Mouse (Mus musculus): ENCODE measurements around the gene Gm9936. TPM values are rescaled to one million over a fixed set of nuclear protein-coding genes. Genes with fewer than 3 reads are reported as not detected.
A peak's percentile ranks its signal among the peaks of the same experiment; 100 is the strongest.

Gene Gm9936
- polyA plus RNA-seq, 1 experiment from 2014 or later, result 2.6 TPM

- H3K4me3 ChIP-seq, result no peak overlapping the region
- no peak overlapping the region for H3K27ac ChIP-seq (replicated peaks)
- H3K9ac ChIP-seq, result no peak overlapping the region
- ATAC-seq (ENCODE audit: low FRiP score, low read depth), result no peak
- H3K4me1 ChIP-seq (replicated peaks), result peaks cover 8% of the 10 kb centered on the region
- no peaks in the 10 kb centered on the region for H3K36me3 ChIP-seq
- WGBS, result 91% methylated on average over 12 of the region's 12 CpGs
- H3K4me2 ChIP-seq, result no peak overlapping the region
- H3K9me3 ChIP-seq, result no peaks in the 10 kb centered on the region
- no peaks in the 10 kb centered on the region for H3K27me3 ChIP-seq
Measured at GRCm38 (mm10) chr5:114827427-114827826, 31.1 kb downstream of the Gm9936 start.

- H3K9ac ChIP-seq, result peak overlapping the region; percentile 38
Measured at GRCm38 (mm10) chr5:114825978-114826691, 32.3 kb downstream of the Gm9936 start.

GRCm38 (mm10) chr5:114824197-114824596 is 34.3 kb downstream of the Gm9936 start:
- WGBS, result 16% methylated on average over 9 of the region's 9 CpGs
- Histone ChIP-seq H3K4me3 (no peak overlapping the region), H3K27ac (replicated peaks) (no peak overlapping the region), H3K4me1 (replicated peaks) (peaks cover 9% of the 10 kb centered on the region), H3K27me3 (no peaks in the 10 kb centered on the region), H3K4me2 (peak overlapping the region; percentile 66), H3K9ac (no peak overlapping the region), H3K36me3 (0 out of 2 replicates have a peak, but pooled peaks cover 4% of the 10 kb centered on the region), H3K9me3 (no peaks in the 10 kb centered on the region)
- ATAC-seq (ENCODE audit: low FRiP score, low read depth), result no peak

More at GRCm38 (mm10) chr5:114825978-114826691, 32.3 kb downstream of the Gm9936 start:
- Histone ChIP-seq H3K27ac (replicated peaks) (peak overlapping the region; percentile 63), H3K36me3 (0 out of 2 replicates have a peak, but pooled peaks cover 4% of the 10 kb centered on the region), H3K4me1 (replicated peaks) (peaks cover 9% of the 10 kb centered on the region), H3K9me3 (no peaks in the 10 kb centered on the region), H3K27me3 (no peaks in the 10 kb centered on the region), H3K4me2 (peak overlapping the region; percentile 71), H3K4me3 (peak overlapping the region; percentile 39)
- WGBS, result 9% methylated on average over 27 of the region's 27 CpGs
- ATAC-seq (ENCODE audit: low FRiP score, low read depth), result peak; percentile 78

GRCm38 (mm10) chr5:114822796-114823688 is 35.4 kb downstream of the Gm9936 start, which contains the start of gene 1500011B03Rik:
Gene 1500011B03Rik, minus strand, starts transcription at chr5:114823468.
- no peaks in the 10 kb centered on the region for H3K9me3 ChIP-seq
- 0 out of 2 replicates have a peak, but pooled peaks cover 4% of the 10 kb centered on the region for H3K36me3 ChIP-seq
- H3K27me3 ChIP-seq, result no peaks in the 10 kb centered on the region
- H3K4me1 ChIP-seq (replicated peaks), result peaks cover 9% of the 10 kb centered on the region
- WGBS, result 7% methylated on average over 52 of the region's 53 CpGs
- peak within 1 kb of the TSS; percentile 80 for H3K4me3 ChIP-seq
- ATAC-seq (ENCODE audit: low FRiP score, low read depth), result peak; percentile 88
- peak within 1 kb of the TSS; percentile 66 for H3K4me2 ChIP-seq
- peak within 1 kb of the TSS; percentile 82 for H3K27ac ChIP-seq (replicated peaks)
- H3K9ac ChIP-seq, result peak within 1 kb of the TSS; percentile 90

- Histone ChIP-seq H3K4me2 (no peak overlapping the region), H3K4me3 (no peak overlapping the region), H3K4me1 (replicated peaks) (peaks cover 3% of the 10 kb centered on the region; the same call in 1 of the 2 replicates), H3K27me3 (no peaks in the 10 kb centered on the region), H3K36me3 (peaks cover 4% of the 10 kb centered on the region; the same call in 1 of the 2 replicates), H3K27ac (replicated peaks) (no peak overlapping the region), H3K9ac (no peak overlapping the region), H3K9me3 (no peaks in the 10 kb centered on the region)
- no peak for ATAC-seq (ENCODE audit: low FRiP score, low read depth)
- WGBS, result 68% methylated on average over 11 of the region's 11 CpGs
Measured at GRCm38 (mm10) chr5:114818124-114818523, 40.4 kb downstream of the Gm9936 start.

GRCm38 (mm10) chr5:114816599-114816998 is 41.9 kb downstream of the Gm9936 start:
- no peak overlapping the region for H3K27ac ChIP-seq (replicated peaks)

GRCm38 (mm10) chr5:114813525-114814181 is 44.8 kb downstream of the Gm9936 start:
- Histone ChIP-seq H3K27ac (replicated peaks) (peak overlapping the region; percentile 98), H3K4me2 (peak overlapping the region; percentile 62), H3K27me3 (no peaks in the 10 kb centered on the region), H3K9ac (peak overlapping the region; percentile 91), H3K4me1 (replicated peaks) (peaks cover 38% of the 10 kb centered on the region), H3K4me3 (peak overlapping the region; percentile 95), H3K36me3 (peaks cover 6% of the 10 kb centered on the region), H3K9me3 (no peaks in the 10 kb centered on the region)
- peak; percentile 98 for ATAC-seq (ENCODE audit: low FRiP score, low read depth)
- under 1% methylated on average over 50 of the region's 50 CpGs for WGBS

More at GRCm38 (mm10) chr5:114816599-114816998, 41.9 kb downstream of the Gm9936 start:
- 70% methylated on average over 6 of the region's 6 CpGs for WGBS
- no peak for ATAC-seq (ENCODE audit: low FRiP score, low read depth)
- H3K27me3 ChIP-seq, result no peaks in the 10 kb centered on the region
- no peak overlapping the region for H3K4me2 ChIP-seq
- H3K4me1 ChIP-seq (replicated peaks), result peaks cover 14% of the 10 kb centered on the region
- H3K36me3 ChIP-seq, result peaks cover 3% of the 10 kb centered on the region; the same call in 1 of the 2 replicates
- H3K9ac ChIP-seq, result no peak overlapping the region
- H3K4me3 ChIP-seq, result no peak overlapping the region
- no peaks in the 10 kb centered on the region for H3K9me3 ChIP-seq

GRCm38 (mm10) chr5:114809826-114810225 is 48.7 kb downstream of the Gm9936 start:
- H3K36me3 ChIP-seq, result peaks cover 23% of the 10 kb centered on the region

GRCm38 (mm10) chr5:114809181-114809756 is 49.2 kb downstream of the Gm9936 start:
- H3K27me3 ChIP-seq, result no peaks in the 10 kb centered on the region
- peaks cover 29% of the 10 kb centered on the region for H3K36me3 ChIP-seq
- H3K9me3 ChIP-seq, result no peaks in the 10 kb centered on the region
- H3K9ac ChIP-seq, result no peak overlapping the region
- peaks cover 41% of the 10 kb centered on the region for H3K4me1 ChIP-seq (replicated peaks)
- ATAC-seq (ENCODE audit: low FRiP score, low read depth), result no peak
- no peak overlapping the region for H3K4me3 ChIP-seq
- 73% methylated on average over 10 of the region's 10 CpGs for WGBS
- H3K27ac ChIP-seq (replicated peaks), result no peak overlapping the region
- no peak overlapping the region for H3K4me2 ChIP-seq

More at GRCm38 (mm10) chr5:114809826-114810225, 48.7 kb downstream of the Gm9936 start:
- WGBS, result 90% methylated on average over 5 of the region's 5 CpGs
- H3K27me3 ChIP-seq, result no peaks in the 10 kb centered on the region
- H3K9me3 ChIP-seq, result no peaks in the 10 kb centered on the region
- H3K4me1 ChIP-seq (replicated peaks), result peaks cover 41% of the 10 kb centered on the region
- H3K4me3 ChIP-seq, result no peak overlapping the region
- H3K9ac ChIP-seq, result no peak overlapping the region
- no peak overlapping the region for H3K27ac ChIP-seq (replicated peaks)
- no peak overlapping the region for H3K4me2 ChIP-seq
- ATAC-seq (ENCODE audit: low FRiP score, low read depth), result no peak

- Histone ChIP-seq H3K4me3 (no peak overlapping the region), H3K9me3 (no peaks in the 10 kb centered on the region), H3K9ac (no peak overlapping the region), H3K4me2 (no peak overlapping the region), H3K27me3 (no peaks in the 10 kb centered on the region), H3K4me1 (replicated peaks) (peaks cover 41% of the 10 kb centered on the region), H3K27ac (replicated peaks) (no peak overlapping the region), H3K36me3 (peaks cover 37% of the 10 kb centered on the region)
- ATAC-seq (ENCODE audit: low FRiP score, low read depth), result no peak
- 88% methylated on average over 8 of the region's 8 CpGs for WGBS
Measured at GRCm38 (mm10) chr5:114808385-114808784, 50.1 kb downstream of the Gm9936 start.

- no peak overlapping the region; the same call in 1 of the 2 replicates for H3K27ac ChIP-seq (replicated peaks)
- no peak overlapping the region for H3K9ac ChIP-seq
- H3K9me3 ChIP-seq, result no peaks in the 10 kb centered on the region
- no peak overlapping the region for H3K4me3 ChIP-seq
- no peak for ATAC-seq (ENCODE audit: low FRiP score, low read depth)
- no peak overlapping the region for H3K4me2 ChIP-seq
- H3K36me3 ChIP-seq, result peaks cover 42% of the 10 kb centered on the region
- no peaks in the 10 kb centered on the region for H3K27me3 ChIP-seq
- H3K4me1 ChIP-seq (replicated peaks), result peaks cover 40% of the 10 kb centered on the region
- 73% methylated on average over 6 of the region's 6 CpGs for WGBS
Measured at GRCm38 (mm10) chr5:114807893-114808292, 50.6 kb downstream of the Gm9936 start.
